Mouse (Mus musculus) cerebellum, postnatal 4 days (tissue): Measurements from ENCODE around the gene Fpgt.
A peak's percentile ranks its signal among the peaks of the same experiment; 100 is the strongest.

ENCODE experiments used
- DNase-seq, 2 experiments: peaks; one replicate each; pipeline ENCODE4 v3.0.0; 2022; ENCODE audit warnings: low spot score in 2 of 2, mixed read lengths in 1 of 2

Gene Fpgt

DNA sequence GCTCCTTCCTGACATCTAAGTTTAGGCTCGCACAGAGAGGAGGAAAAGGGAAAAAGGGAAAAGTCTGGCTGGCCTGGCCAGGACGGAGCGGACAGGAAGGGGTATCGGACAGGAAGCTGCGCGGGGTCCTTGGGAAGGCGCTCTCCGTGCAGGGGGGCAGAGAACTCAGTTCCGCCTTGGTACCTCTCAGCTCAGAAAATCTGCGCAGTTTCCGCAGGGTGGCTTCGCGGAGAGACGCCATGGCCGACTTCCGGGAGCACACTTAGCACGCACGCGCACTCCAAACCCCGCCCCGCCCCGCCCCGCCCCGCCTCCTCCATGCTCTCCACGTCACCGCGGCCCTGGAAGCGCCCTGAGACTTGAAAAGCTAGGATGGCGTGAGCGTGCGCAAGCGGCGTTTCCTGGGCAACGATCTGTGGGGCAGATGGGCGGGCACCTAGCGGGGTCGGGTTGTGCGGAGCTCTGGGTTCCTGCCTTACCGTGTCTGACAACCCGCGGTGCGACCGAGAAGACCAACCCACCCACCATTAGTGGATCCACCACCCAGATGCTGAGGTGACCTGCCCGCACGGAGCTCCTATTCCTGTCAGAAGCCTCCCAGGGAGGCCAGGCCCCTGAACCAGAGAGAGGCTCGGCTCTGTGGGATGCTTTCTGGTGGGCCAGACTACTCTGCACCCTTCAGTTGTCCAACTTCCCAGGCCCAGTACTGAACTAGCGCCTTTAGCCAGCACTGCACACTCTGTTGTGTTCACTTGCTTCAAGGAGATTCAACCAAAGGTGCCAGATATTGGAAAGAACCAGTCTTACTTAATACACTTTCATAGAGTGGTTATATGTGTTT, at the start of gene Fpgt, which contains the start of gene Lrriq3:
TSS of gene Fpgt (minus strand) at position 288 of the 841 bp plus-strand sequence.
TSS of gene Lrriq3 (plus strand) at position 319 of the 841 bp plus-strand sequence.
- DNase-seq: peak; percentile 76 to 89

- DNase-seq: no peak
Measured at GRCm38 (mm10) chr3:155141047-155141446, 47.8 kb upstream of the Fpgt start.

DNA sequence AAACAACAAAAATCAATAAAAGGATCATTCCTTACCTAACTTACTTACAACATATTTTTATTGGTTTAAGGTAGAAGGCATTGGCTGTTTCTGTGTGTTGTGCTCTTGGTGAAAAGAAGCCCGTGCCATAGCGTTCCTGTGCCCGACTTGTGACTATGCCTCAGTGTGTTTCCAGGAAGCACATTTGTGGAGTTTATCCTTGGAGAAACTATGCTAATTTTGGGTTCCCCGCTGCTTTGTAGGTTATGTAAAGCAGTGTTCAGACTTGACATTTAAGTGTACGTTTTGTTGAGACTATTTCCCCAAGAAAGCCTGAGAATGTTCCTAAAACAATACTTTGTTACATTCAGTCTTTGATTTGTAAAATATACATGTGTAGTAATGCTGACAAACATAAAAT, 44.5 kb upstream of the Fpgt start:
- no peak for DNase-seq

DNA sequence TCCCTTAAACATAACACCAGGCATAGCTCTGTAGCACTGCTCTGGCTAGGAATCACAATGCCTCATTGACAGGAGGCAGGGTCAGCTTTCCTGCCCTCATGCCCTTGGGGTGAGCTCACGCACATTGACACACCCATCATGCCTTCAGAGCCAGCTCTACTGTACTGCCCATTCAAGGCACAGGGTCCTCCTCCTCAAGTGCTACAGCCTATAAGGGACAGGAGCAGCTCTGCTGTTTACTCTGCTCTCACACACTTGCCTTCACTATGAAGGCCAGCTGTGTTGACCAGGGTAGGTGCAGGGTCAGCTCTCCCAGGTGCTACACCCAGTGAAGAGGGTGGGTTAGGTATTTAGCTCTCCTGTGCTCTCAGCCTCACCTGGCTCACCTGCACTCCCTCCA, 12.8 kb upstream of the Fpgt start:
- DNase-seq: no peak

DNA sequence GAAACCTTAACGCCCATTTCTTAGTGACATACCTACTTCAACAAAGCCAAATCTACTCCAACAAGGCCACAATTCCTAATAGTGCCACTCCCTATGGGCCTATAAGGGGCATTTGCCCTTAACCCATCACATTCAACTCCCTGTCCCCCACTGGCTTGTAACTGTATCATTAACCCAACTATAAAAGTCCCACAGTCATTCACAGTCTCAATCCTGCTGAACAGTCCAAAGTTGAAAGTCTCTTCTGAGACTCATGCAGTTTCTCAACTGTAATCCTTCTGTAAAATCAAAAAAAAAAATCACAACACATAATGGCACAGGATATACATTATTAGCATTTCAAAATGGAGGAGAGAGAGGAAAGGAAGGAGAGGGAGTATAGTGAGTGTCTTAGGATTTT, 6.1 kb upstream of the Fpgt start:
- DNase-seq: no peak

GRCm38 (mm10) chr3:155092081-155092480, 1.1 kb downstream of the Fpgt start:
- no peak for DNase-seq

DNA sequence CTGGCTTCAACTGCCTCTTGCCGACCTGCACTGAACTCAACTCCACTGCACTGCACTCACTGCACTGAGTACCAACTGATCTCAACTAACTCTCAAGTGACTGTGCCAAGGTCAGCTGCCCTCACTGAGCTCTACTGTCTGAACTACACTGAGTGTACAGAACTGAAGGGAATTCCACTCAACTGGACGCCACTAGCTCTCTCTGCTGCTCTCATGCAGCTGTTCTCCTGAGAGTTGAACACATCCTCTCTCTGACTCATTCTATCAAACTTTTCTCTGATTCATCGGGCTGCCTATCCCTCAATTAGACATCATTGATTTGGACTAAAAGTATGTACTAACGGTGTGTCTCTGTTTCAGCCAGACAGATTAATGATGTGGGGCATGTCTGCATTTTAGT, 15.3 kb downstream of the Fpgt start:
- DNase-seq: no peak

DNA sequence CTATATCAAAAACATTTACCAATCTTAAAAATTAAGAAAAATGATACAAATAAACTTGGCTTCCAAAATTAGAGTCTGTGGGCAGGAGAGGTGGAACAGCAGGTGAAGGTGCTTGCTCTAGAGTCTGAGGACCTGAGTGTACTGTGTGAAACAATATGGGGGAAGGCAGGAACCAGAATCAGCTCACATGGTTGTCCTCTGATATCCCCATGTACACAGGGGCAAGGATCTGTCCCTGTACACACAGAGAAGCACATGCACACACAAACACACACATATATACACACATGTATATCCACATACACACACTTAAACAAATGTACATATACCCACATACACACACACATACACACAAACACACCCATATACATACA, 33.8 kb downstream of the Fpgt start:
- DNase-seq: no peak

GRCm38 (mm10) chr3:155058800-155059448, 34.3 kb downstream of the Fpgt start:
- DNase-seq: no peak

DNA sequence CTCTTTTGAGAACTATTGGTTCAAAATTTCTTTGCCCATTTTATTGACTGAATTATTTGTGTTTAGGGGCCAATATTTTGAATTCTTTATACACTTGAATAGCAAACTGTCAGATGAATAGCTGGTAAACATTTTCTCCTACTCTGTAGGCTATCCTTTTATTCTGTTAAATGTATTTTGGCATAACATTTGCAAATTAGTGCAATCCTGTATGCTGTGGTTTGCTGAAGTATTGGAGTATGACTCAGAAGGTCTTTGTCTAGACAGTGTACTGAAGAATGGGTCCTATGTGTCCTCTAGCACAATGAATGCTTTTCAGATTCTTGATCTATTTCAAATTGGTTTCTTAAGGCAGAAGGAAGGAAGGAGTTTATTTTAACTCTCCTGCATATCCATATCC, 35.6 kb downstream of the Fpgt start:
- DNase-seq: no peak

DNA sequence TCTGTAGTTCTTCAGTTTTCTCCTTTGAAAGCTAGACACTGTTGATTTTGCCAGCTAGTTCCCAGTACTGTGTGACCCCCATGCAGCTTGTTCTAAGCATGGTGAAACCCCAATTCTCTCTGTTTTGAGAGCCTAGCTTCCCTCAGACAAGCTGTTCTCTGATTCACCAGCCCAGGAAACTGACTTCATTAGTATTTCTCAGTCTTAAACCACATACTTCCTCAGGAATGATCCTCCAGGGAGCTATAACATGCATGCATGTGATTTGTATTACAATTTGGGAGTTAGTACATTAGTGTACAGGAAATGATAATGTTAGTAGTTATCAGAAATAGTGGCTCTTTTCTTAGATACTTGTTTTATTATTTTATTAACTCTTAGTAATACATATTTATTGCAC, 36.6 kb downstream of the Fpgt start:
- DNase-seq: no peak

DNA sequence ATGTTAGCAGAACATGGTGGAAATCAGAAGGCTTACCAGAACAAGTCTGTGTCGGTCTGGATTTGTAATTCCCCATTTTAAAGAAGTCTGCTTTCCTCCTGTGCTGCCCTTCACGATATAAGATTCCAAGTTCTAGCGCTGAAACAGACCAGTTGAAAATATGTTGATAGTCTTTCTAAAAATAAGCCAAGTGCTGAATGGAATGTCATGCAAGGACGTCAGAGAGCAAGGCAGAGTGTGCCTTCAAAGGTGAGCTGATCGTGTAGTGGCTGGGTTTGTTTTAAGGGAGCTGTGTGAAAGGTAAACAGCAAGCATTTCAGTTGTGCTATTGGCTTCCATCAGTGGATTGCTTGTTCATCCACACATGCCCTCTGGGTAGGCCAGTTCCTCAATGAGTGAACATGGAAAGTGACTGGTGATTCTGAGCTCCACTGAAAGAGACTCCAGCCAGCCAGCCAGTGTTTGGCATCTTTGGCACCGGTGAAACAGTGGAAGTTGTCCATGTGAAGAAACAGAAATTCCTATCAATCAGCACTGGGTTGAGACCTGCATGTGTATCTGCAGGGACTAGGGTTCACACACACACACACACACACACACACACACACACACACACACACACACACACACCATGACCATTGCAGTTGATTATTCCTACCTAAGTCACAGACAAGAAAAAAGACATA, 37.8 kb downstream of the Fpgt start, which contains the start of gene Tnni3k:
TSS of gene Tnni3k (minus strand) at position 177 of the 686 bp plus-strand sequence.
- no peak for DNase-seq

- no peak for DNase-seq
Measured at GRCm38 (mm10) chr3:155053189-155053588, 40.0 kb downstream of the Fpgt start.

DNA sequence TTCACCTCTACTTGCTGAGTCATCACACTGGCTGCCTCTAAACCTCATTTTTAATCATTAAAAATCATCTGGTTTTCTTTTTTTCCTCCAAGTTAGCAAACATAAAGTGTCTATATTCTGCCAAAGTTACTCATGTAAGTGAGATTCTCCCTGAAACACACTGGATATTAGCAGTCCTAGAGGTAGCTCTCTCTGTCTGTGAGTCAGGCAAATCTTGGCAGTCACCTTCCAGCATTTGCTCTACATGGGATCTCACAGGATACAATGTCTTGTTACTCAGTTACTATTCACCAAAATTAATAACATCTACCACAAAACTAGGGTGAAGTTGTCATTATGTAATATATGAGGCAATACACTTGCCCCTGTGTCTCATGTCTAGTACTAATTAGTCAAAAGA, 41.2 kb downstream of the Fpgt start:
- no peak for DNase-seq

- no peak for DNase-seq
Measured at GRCm38 (mm10) chr3:155039012-155039836, 54.0 kb downstream of the Fpgt start.
